Mouse (Mus musculus) myocyte (in vitro differentiated cells): ENCODE measurements at regions not wholly inside any gene's neighbourhood (a gene's known extent, or its start where the extent isn't known, plus 50 kb on each side); places are given as distances from the start of the nearest gene placed in this dataset.

Experiments
- CEBPB ChIP-seq: IDR thresholded peaks from 2 replicates; pipeline ENCODE4 v1.6.1; 2011; ENCODE audit warnings: mild to moderate bottlenecking, moderate library complexity; ENCODE audit not compliant: poor library complexity, insufficient read depth, severe bottlenecking
- E2F4 ChIP-seq: IDR thresholded peaks from one replicate; pipeline ENCODE4 v1.6.1; 2011; ENCODE audit warnings: mild to moderate bottlenecking, control low read depth, moderate library complexity; ENCODE audit not compliant: insufficient read depth
- MAX ChIP-seq: IDR thresholded peaks from one replicate; pipeline ENCODE4 v1.6.1; 2011; ENCODE audit warnings: low read depth, mild to moderate bottlenecking, control low read depth
- MYOD1 ChIP-seq, 3 experiments: IDR thresholded peaks; one replicate each; pipeline ENCODE4 v1.6.1; 2011; ENCODE audit warnings: control low read depth in 2 of 3, low read depth in 2 of 3, mild to moderate bottlenecking in 2 of 3, moderate library complexity in 1 of 3; ENCODE audit not compliant: insufficient read length in 2 of 3, control insufficient read depth in 1 of 3
- MYOG ChIP-seq, 3 experiments: IDR thresholded peaks; one replicate each; pipeline ENCODE4 v1.6.1; 2011; ENCODE audit warnings: control low read depth in 2 of 3, low read depth in 2 of 3, mild to moderate bottlenecking in 2 of 3; ENCODE audit not compliant: insufficient read length in 2 of 3, control insufficient read depth in 1 of 3, insufficient read depth in 1 of 3
- POLR2A ChIP-seq: IDR thresholded peaks from one replicate; pipeline ENCODE4 v1.6.1; 2011; ENCODE audit warnings: low read depth, mild to moderate bottlenecking, control low read depth, moderate library complexity; ENCODE audit not compliant: insufficient read length
- POLR2AphosphoS2 ChIP-seq: IDR thresholded peaks from one replicate; pipeline ENCODE4 v1.6.1; 2011; ENCODE audit warnings: low read depth, control low read depth; ENCODE audit not compliant: insufficient read length
- REST ChIP-seq: IDR thresholded peaks from one replicate; pipeline ENCODE4 v1.6.1; 2011; ENCODE audit warnings: mild to moderate bottlenecking, control low read depth, moderate library complexity; ENCODE audit not compliant: insufficient read depth, insufficient read length
- SRF ChIP-seq: IDR thresholded peaks from one replicate; pipeline ENCODE4 v1.6.1; 2011; ENCODE audit warnings: low read depth; ENCODE audit not compliant: control insufficient read depth, insufficient read length
- USF1 ChIP-seq: IDR thresholded peaks from one replicate; pipeline ENCODE4 v1.6.1; 2011; ENCODE audit warnings: low read depth, mild to moderate bottlenecking, control low read depth, moderate library complexity

GRCm38 (mm10) chr6:35424521-35424920, 98.6 kb upstream of the Fam180a start:
- no peak for TF ChIP-seq POLR2A
- no peak for TF ChIP-seq MAX
- TF ChIP-seq SRF, result no peak
- 0 out of 2 replicates have a peak, but pooled peaks have one; percentile 34 for TF ChIP-seq CEBPB
- no peak for TF ChIP-seq E2F4
- TF ChIP-seq MYOD1 (IDR thresholded peaks at IDR 0.05; ENCODE audit: control insufficient read depth in 1 of 3, insufficient read length in 2 of 3, low read depth in 2 of 3), result no peak
- TF ChIP-seq POLR2AphosphoS2, result no peak
- no peak for TF ChIP-seq USF1
- TF ChIP-seq MYOG (IDR thresholded peaks at IDR 0.05; ENCODE audit: control insufficient read depth in 1 of 3, insufficient read depth in 1 of 3, insufficient read length in 2 of 3, low read depth in 2 of 3), result no peak
- no peak for TF ChIP-seq REST
